Mouse (Mus musculus) heart, embryonic 11.5 days (tissue): ENCODE data around the gene St5. TPM values are rescaled to one million over a fixed set of nuclear protein-coding genes. Genes with fewer than 3 reads are reported as not detected.

Experiments
- ATAC-seq: fragments of 200-750 bp; cut with Nextera tagmentation; replicated peaks from 2 replicates; pipeline ENCODE4 v1.8.0; 2017; ENCODE audit warnings: moderate library complexity; ENCODE audit not compliant: insufficient number of reproducible peaks, low FRiP score, low TSS enrichment
- H3K27ac ChIP-seq: fragments of 300-500 bp; sonication (generic); 2 replicates; pipeline ENCODE4 v1.5.1; 2014; ENCODE audit warnings: mild to moderate bottlenecking, low read depth, low read length
- H3K27me3 ChIP-seq: fragments of 300-500 bp; sonication (generic); 2 replicates; pipeline ENCODE4 v1.6.1; 2014; ENCODE audit warnings: mild to moderate bottlenecking, low read length, mixed read lengths; ENCODE audit not compliant: control insufficient read depth, insufficient read depth
- H3K36me3 ChIP-seq: fragments of 300-500 bp; sonication (generic); 2 replicates; pipeline ENCODE4 v1.6.1; 2014; ENCODE audit warnings: mild to moderate bottlenecking, low read length, moderate library complexity, mixed read lengths; ENCODE audit not compliant: control insufficient read depth, insufficient read depth
- H3K4me1 ChIP-seq: fragments of 300-500 bp; sonication (generic); 2 replicates; pipeline ENCODE4 v1.6.1; 2014; ENCODE audit warnings: low read length; ENCODE audit not compliant: control insufficient read depth, insufficient read depth
- H3K4me2 ChIP-seq: fragments of 300-500 bp; sonication (generic); 2 replicates; pipeline ENCODE4 v1.6.1; 2014; ENCODE audit warnings: mild to moderate bottlenecking, moderate library complexity
- H3K4me3 ChIP-seq: fragments of 300-500 bp; sonication (generic); 2 replicates; pipeline ENCODE4 v1.5.1; 2014; ENCODE audit warnings: low read depth, low read length
- H3K9ac ChIP-seq: fragments of 300-500 bp; sonication (generic); 2 replicates; pipeline ENCODE4 v1.6.1; 2014; ENCODE audit warnings: mild to moderate bottlenecking, low read depth, low read length, moderate library complexity
- H3K9me3 ChIP-seq: fragments of 300-500 bp; sonication (generic); replicated peaks from 2 replicates; pipeline ENCODE4 v1.6.1; 2016; ENCODE audit warnings: low read length; ENCODE audit not compliant: control insufficient read depth
- WGBS: fragments of 180-500 bp; shearing (Covaris S2); extraction: QIAGEN DNeasy Blood & Tissue Kit; methylation state at CpG from one replicate; pipeline ENCODE4 v1.1.7; 2014; ENCODE audit not compliant: insufficient replicate concordance; 5-methylcytosine and 5-hydroxymethylcytosine counted together
- polyA plus RNA-seq: library from polyadenylated mRNA; unstranded; fragments of >200 nt; fragmentation: Nextera tagmentation; extraction: Ambion mirVana; gene quantifications from 2 replicates; pipeline ENCODE4 v1.2.1, GENCODE M21; 2014

The St5 gene
- polyA plus RNA-seq, 1 experiment from 2014 or later: 31.0 TPM

- Histone ChIP-seq H3K27ac (no peak overlapping the region), H3K4me1 (no peaks in the 10 kb centered on the region; the same call in 1 of the 2 replicates), H3K27me3 (no peaks in the 10 kb centered on the region), H3K4me3 (no peak overlapping the region), H3K4me2 (no peak overlapping the region), H3K36me3 (no peaks in the 10 kb centered on the region), H3K9me3 (no peaks in the 10 kb centered on the region), H3K9ac (no peak overlapping the region)
- WGBS: 80% methylated on average over 4 of the region's 4 CpGs
- no peak for ATAC-seq
Measured at GRCm38 (mm10) chr7:109662626-109663025, 40.8 kb downstream of the St5 start.

- Histone ChIP-seq H3K4me2 (no peak overlapping the region), H3K4me3 (no peak overlapping the region), H3K36me3 (no peaks in the 10 kb centered on the region), H3K27me3 (no peaks in the 10 kb centered on the region), H3K9me3 (no peaks in the 10 kb centered on the region), H3K27ac (no peak overlapping the region), H3K9ac (no peak overlapping the region), H3K4me1 (peaks cover 2% of the 10 kb centered on the region; the same call in 1 of the 2 replicates)
- WGBS: 82% methylated on average over 2 of the region's 2 CpGs
- no peak for ATAC-seq
Measured at GRCm38 (mm10) chr7:109659278-109659677, 44.1 kb downstream of the St5 start.

GRCm38 (mm10) chr7:109657884-109658283 is 45.5 kb downstream of the St5 start:
- H3K9me3 ChIP-seq: no peaks in the 10 kb centered on the region
- no peaks in the 10 kb centered on the region for H3K36me3 ChIP-seq
- no peak overlapping the region for H3K9ac ChIP-seq
- ATAC-seq: no peak
- no peaks in the 10 kb centered on the region for H3K27me3 ChIP-seq
- H3K4me1 ChIP-seq: peaks cover 2% of the 10 kb centered on the region; the same call in 1 of the 2 replicates
- no peak overlapping the region for H3K4me2 ChIP-seq
- 44% methylated on average over 6 of the region's 6 CpGs for WGBS
- H3K4me3 ChIP-seq: no peak overlapping the region
- no peak overlapping the region for H3K27ac ChIP-seq

GRCm38 (mm10) chr7:109654871-109655270 is 48.5 kb downstream of the St5 start:
- H3K36me3 ChIP-seq: no peaks in the 10 kb centered on the region
- H3K4me1 ChIP-seq: peaks cover 3% of the 10 kb centered on the region; the same call in 1 of the 2 replicates
- H3K27me3 ChIP-seq: no peaks in the 10 kb centered on the region
- no peak overlapping the region for H3K4me2 ChIP-seq
- 60% methylated on average over 5 of the region's 5 CpGs for WGBS
- H3K9me3 ChIP-seq: no peaks in the 10 kb centered on the region
- no peak overlapping the region for H3K27ac ChIP-seq
- 0 out of 2 replicates have a peak, but pooled peaks have one; percentile 46 for ATAC-seq
- H3K9ac ChIP-seq: no peak overlapping the region
- no peak overlapping the region for H3K4me3 ChIP-seq

GRCm38 (mm10) chr7:109648812-109649594 is 54.4 kb downstream of the St5 start:
- peak overlapping the region; percentile 66 for H3K27ac ChIP-seq
- H3K4me1 ChIP-seq: peaks cover 17% of the 10 kb centered on the region
- H3K4me2 ChIP-seq: peak overlapping the region; percentile 37
- WGBS: 39% methylated on average over 10 of the region's 10 CpGs
- H3K27me3 ChIP-seq: no peaks in the 10 kb centered on the region
- H3K9ac ChIP-seq: no peak overlapping the region
- no peak overlapping the region for H3K4me3 ChIP-seq
- ATAC-seq: peak; percentile 69; the same call in 1 of the 2 replicates
- no peaks in the 10 kb centered on the region for H3K9me3 ChIP-seq
- H3K36me3 ChIP-seq: no peaks in the 10 kb centered on the region

- Histone ChIP-seq H3K4me3 (no peak overlapping the region), H3K9me3 (no peaks in the 10 kb centered on the region), H3K27ac (no peak overlapping the region), H3K36me3 (no peaks in the 10 kb centered on the region), H3K4me2 (no peak overlapping the region; the same call in 1 of the 2 replicates), H3K4me1 (peaks cover 22% of the 10 kb centered on the region), H3K27me3 (no peaks in the 10 kb centered on the region), H3K9ac (no peak overlapping the region)
- 31% methylated on average over 3 of the region's 3 CpGs for whole genome bisulfite sequencing
- ATAC-seq: no peak
Measured at GRCm38 (mm10) chr7:109646574-109646973, 56.8 kb downstream of the St5 start.

- no peaks in the 10 kb centered on the region for H3K36me3 ChIP-seq
- no peak overlapping the region for H3K9ac ChIP-seq
- H3K27me3 ChIP-seq: no peaks in the 10 kb centered on the region
- ATAC-seq: no peak
- peaks cover 8% of the 10 kb centered on the region for H3K4me1 ChIP-seq
- no peak overlapping the region for H3K27ac ChIP-seq
- no peak overlapping the region for H3K4me2 ChIP-seq
- H3K4me3 ChIP-seq: no peak overlapping the region
- WGBS: 94% methylated on average over 18 of the region's 18 CpGs
- no peaks in the 10 kb centered on the region for H3K9me3 ChIP-seq
Measured at GRCm38 (mm10) chr7:109643305-109643994, 60.0 kb downstream of the St5 start.

GRCm38 (mm10) chr7:109641963-109642362 is 61.4 kb downstream of the St5 start:
- no peaks in the 10 kb centered on the region for H3K27me3 ChIP-seq
- H3K27ac ChIP-seq: no peak overlapping the region
- ATAC-seq: no peak
- H3K4me1 ChIP-seq: peaks cover 17% of the 10 kb centered on the region
- H3K36me3 ChIP-seq: no peaks in the 10 kb centered on the region
- no peak overlapping the region for H3K4me2 ChIP-seq
- WGBS: 39% methylated on average over 1 of the region's 1 CpGs
- no peaks in the 10 kb centered on the region for H3K9me3 ChIP-seq
- no peak overlapping the region for H3K4me3 ChIP-seq
- no peak overlapping the region for H3K9ac ChIP-seq
